Mouse (Mus musculus): ENCODE measurements around the gene Gm8165. TPM values are rescaled to one million over a fixed set of nuclear protein-coding genes. Genes with fewer than 3 reads are reported as not detected.

Gene Gm8165
- polyA plus RNA-seq (2017; shearing (Covaris generic)) = not detected

GRCm38 (mm10) chr14:43677099-43677498, at the start of gene Gm8165:
Gene Gm8165 (minus strand): TSS chr14:43677199.

GRCm38 (mm10) chr14:43697621-43698020, 20.6 kb upstream of the Gm8165 start, which contains the start of gene Gm7324:
Gene Gm7324 (plus strand): TSS chr14:43697828.

Other genes starting within 250 kb of the Gm8165 start
- gene Gm5799, start 133.6 kb downstream of the Gm8165 start, polyA plus RNA-seq (2017; shearing (Covaris generic)) = not detected
- not detected for gene Gm17654, start 98.1 kb downstream of the Gm8165 start, polyA plus RNA-seq (2017; shearing (Covaris generic))
- not detected for gene Gm10375, start 69.2 kb downstream of the Gm8165 start, polyA plus RNA-seq (2017; shearing (Covaris generic))
- gene Gm7324, start 20.6 kb upstream of the Gm8165 start, polyA plus RNA-seq (2017; shearing (Covaris generic)) = under 1 TPM; 0.63 to 0.66 TPM
- not detected for gene Gm16506, start 50.3 kb upstream of the Gm8165 start, polyA plus RNA-seq (2017; shearing (Covaris generic))
- under 1 TPM in 1 of 2 experiments, not detected in 1; 0.16 TPM for gene Gm6526, start 70.7 kb upstream of the Gm8165 start, polyA plus RNA-seq (2017; shearing (Covaris generic))
- not detected for gene Gm8180, start 107.5 kb upstream of the Gm8165 start, polyA plus RNA-seq (2017; shearing (Covaris generic))
- 1 to 10 TPM in 1 of 2 experiments, under 1 TPM in 1; 0.27 to 3.4 TPM for gene Ear1, start 198.3 kb upstream of the Gm8165 start, polyA plus RNA-seq (2017; shearing (Covaris generic))
- not detected for gene Ear10, start 246.4 kb upstream of the Gm8165 start, polyA plus RNA-seq (2017; shearing (Covaris generic))
- gene Gm8113, start 248.2 kb upstream of the Gm8165 start, polyA plus RNA-seq (2017; shearing (Covaris generic)) = under 1 TPM; 0.08 to 0.58 TPM

Data from activated CD4-positive, CD25-positive, alpha-beta regulatory T cell (primary cell).